Mouse (Mus musculus): ENCODE data around the gene Cops2.

- no peak for TF ChIP-seq CTCF (IDR thresholded peaks at IDR 0.05; ENCODE audit: borderline replicate concordance, insufficient read depth, low read depth, low read length)
- TF ChIP-seq POLR2A (IDR thresholded peaks at IDR 0.05; ENCODE audit: borderline replicate concordance, insufficient read depth, low read length): no peak
Measured at GRCm38 (mm10) chr2:125781006-125781405, 77.9 kb downstream of the Cops2 start.
